Mouse (Mus musculus) E14TG2a.4 (cell line): Measurements from ENCODE around the gene Srrm1.

Experiments used
- H3K27me3 ChIP-seq: 2 replicates; pipeline ENCODE4 v1.6.1; 2014; ENCODE audit warnings: low read length, control low read depth; ENCODE audit not compliant: insufficient read depth
- H3K36me3 ChIP-seq: 2 replicates; pipeline ENCODE4 v1.6.1; 2014; ENCODE audit warnings: low read length, control low read depth; ENCODE audit not compliant: insufficient read depth
- H3K4me1 ChIP-seq: replicated peaks from 2 replicates; pipeline ENCODE4 v1.6.1; 2014; ENCODE audit warnings: low read depth, low read length, control low read depth
- H3K4me3 ChIP-seq: replicated peaks from 2 replicates; pipeline ENCODE4 v1.5.1; 2014; ENCODE audit warnings: mild to moderate bottlenecking, low read length
- H3K9me3 ChIP-seq: 2 replicates; pipeline ENCODE4 v1.6.1; 2014; ENCODE audit warnings: low read length, control low read depth
- CTCF ChIP-seq: conservative IDR thresholded peaks from 2 replicates; pipeline ENCODE4 v1.5.1; 2014; ENCODE audit warnings: low read length
- NANOG ChIP-seq: IDR thresholded peaks from 2 replicates; pipeline ENCODE4 v1.6.1; 2014; ENCODE audit warnings: borderline replicate concordance, low read length, mixed read lengths
- POU5F1 ChIP-seq: IDR thresholded peaks from 2 replicates; pipeline ENCODE4 v1.6.1; 2014; ENCODE audit warnings: low read length, borderline replicate concordance

The Srrm1 gene

GRCm38 (mm10) chr4:135276681-135277379 lies 76.3 kb downstream of the Srrm1 start:
- no peaks in the 10 kb centered on the region for H3K9me3 ChIP-seq
- peaks cover 20% of the 10 kb centered on the region for H3K4me1 ChIP-seq
- no peaks in the 10 kb centered on the region for H3K36me3 ChIP-seq
- H3K27me3 ChIP-seq: peaks cover 28% of the 10 kb centered on the region
- TF ChIP-seq POU5F1 (no peak), CTCF (no peak), NANOG (no peak)
- no peak overlapping the region for H3K4me3 ChIP-seq

GRCm38 (mm10) chr4:135274761-135275160 lies 78.4 kb downstream of the Srrm1 start:
- no peak for TF ChIP-seq CTCF
- no peak for TF ChIP-seq NANOG
- TF ChIP-seq POU5F1: no peak

GRCm38 (mm10) chr4:135273307-135273682 lies 79.8 kb downstream of the Srrm1 start:
- Histone ChIP-seq H3K27me3 (peaks cover 28% of the 10 kb centered on the region), H3K9me3 (no peaks in the 10 kb centered on the region), H3K4me3 (peak overlapping the region; percentile 74), H3K4me1 (peaks cover 43% of the 10 kb centered on the region), H3K36me3 (peaks cover 27% of the 10 kb centered on the region)
- no peak for TF ChIP-seq CTCF
- TF ChIP-seq NANOG: no peak
- TF ChIP-seq POU5F1: no peak

More at GRCm38 (mm10) chr4:135274761-135275160, 78.4 kb downstream of the Srrm1 start:
- peaks cover 29% of the 10 kb centered on the region for H3K4me1 ChIP-seq
- peaks cover 28% of the 10 kb centered on the region for H3K27me3 ChIP-seq
- H3K36me3 ChIP-seq: peaks cover 13% of the 10 kb centered on the region
- H3K4me3 ChIP-seq: no peak overlapping the region
- no peaks in the 10 kb centered on the region for H3K9me3 ChIP-seq

- Histone ChIP-seq H3K27me3 (peaks cover 28% of the 10 kb centered on the region), H3K4me3 (peak within 1 kb of the TSS; percentile 94), H3K9me3 (no peaks in the 10 kb centered on the region), H3K4me1 (peaks cover 48% of the 10 kb centered on the region), H3K36me3 (peaks cover 33% of the 10 kb centered on the region)
- TF ChIP-seq NANOG (no peak), CTCF (no peak), POU5F1 (no peak)
Measured at GRCm38 (mm10) chr4:135272640-135273306, 80.3 kb downstream of the Srrm1 start, which contains the start of gene Clic4. Clic4 (minus strand) TSS chr4:135272814.

- H3K27me3 ChIP-seq: peaks cover 28% of the 10 kb centered on the region
- H3K36me3 ChIP-seq: peaks cover 39% of the 10 kb centered on the region
- no peak for TF ChIP-seq CTCF
- no peak for TF ChIP-seq POU5F1
- TF ChIP-seq NANOG: no peak
- peak overlapping the region; percentile 94 for H3K4me3 ChIP-seq
- H3K4me1 ChIP-seq: peaks cover 56% of the 10 kb centered on the region
- no peaks in the 10 kb centered on the region for H3K9me3 ChIP-seq
Measured at GRCm38 (mm10) chr4:135271881-135272616, 81.1 kb downstream of the Srrm1 start.

- peaks cover 62% of the 10 kb centered on the region for H3K4me1 ChIP-seq
- H3K27me3 ChIP-seq: peaks cover 25% of the 10 kb centered on the region
- H3K36me3 ChIP-seq: peaks cover 40% of the 10 kb centered on the region
- H3K9me3 ChIP-seq: no peaks in the 10 kb centered on the region
- no peak for TF ChIP-seq CTCF
- TF ChIP-seq POU5F1: no peak
- TF ChIP-seq NANOG: no peak
- peak overlapping the region; percentile 94 for H3K4me3 ChIP-seq
Measured at GRCm38 (mm10) chr4:135271419-135271828, 81.7 kb downstream of the Srrm1 start.
